25 mouse cellular contexts compared by ENCODE assay signal in the genomic region with DNA sequence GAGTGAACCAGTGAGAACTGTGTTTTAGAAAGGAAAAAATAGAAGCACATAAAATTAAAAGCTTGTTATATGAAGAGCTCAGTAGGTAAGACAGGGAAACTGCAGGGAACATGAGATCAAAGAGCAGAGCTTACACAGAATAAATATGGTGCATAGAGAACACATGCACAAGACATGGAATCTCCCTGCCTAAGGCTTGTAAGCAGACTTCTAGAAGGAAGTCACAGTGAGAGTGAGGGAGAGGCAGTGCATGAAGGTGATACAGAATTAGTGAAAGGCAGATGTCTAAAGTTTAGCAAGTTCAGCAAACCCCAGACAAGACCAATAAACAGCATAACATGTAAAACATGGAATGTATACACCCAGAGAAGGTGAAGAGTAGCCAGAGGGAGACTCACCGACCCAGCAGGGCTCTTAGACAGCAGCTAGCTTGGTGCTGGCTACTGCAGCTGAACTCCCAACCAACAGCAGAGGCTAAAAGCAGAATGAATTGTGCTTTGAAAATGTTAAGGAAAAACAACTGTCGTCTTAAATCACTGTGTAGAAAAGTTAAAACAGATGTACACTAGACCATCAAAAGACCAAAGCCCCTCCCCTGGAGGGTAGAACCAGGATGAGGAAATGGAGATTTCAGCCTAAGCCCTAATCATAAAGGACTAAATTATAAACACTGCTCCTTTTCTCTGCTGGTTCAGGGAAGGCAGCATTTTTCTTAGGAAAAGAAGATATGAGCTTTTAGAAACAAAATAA. TPM values are rescaled to one million over a fixed set of nuclear protein-coding genes. Genes with fewer than 3 reads are reported as not detected.
DNase-seq lines count a peak whose midpoint lies in the region; ATAC-seq and TF ChIP-seq lines count a peak whose summit lies in the region.
"Had no signal": no experiment of that assay in that cellular context is flagged by ENCODE, and none has a peak within 500 bp of the region (broad histone marks: within the 10 kb centered on the region; RNA-seq: fewer than 3 reads in every experiment).

No protein-coding gene starts in this region.

- no peak overlapping the region for H3K4me3 ChIP-seq in embryonic facial prominence, embryonic 15.5 days (replicated peaks)
- no peak overlapping the region for H3K4me3 ChIP-seq in limb, embryonic 14.5 days (replicated peaks; ENCODE audit: low read length)
- H3K4me3 ChIP-seq: erythroblast, embryonic 14.5 days; forebrain, embryonic 13.5 days; gastrocnemius, adult 2 months; hindbrain, embryonic 15.5 days; intestine, embryonic 15.5 days; liver, embryonic 15.5 days; lung, embryonic 15.5 days; midbrain, embryonic 15.5 days; myocyte; neural tube, embryonic 13.5 days had no signal

- peak; percentile 19 for DNase-seq in embryo, embryonic 10 days (ENCODE audit: low spot score)
- DNase-seq in embryo, embryonic 9.5 days (ENCODE audit: extremely low spot score): no peak
- peak; percentile 57 for DNase-seq in embryo, embryonic 11 days
- peak; percentile 31 for DNase-seq in limb, embryonic 14.5 days (ENCODE audit: low spot score)
- DNase-seq in testis, postnatal 14 days (ENCODE audit: low spot score): no peak
- DNase-seq in cerebellum, adult 9-11 months: no peak
- DNase-seq: adrenal gland, postnatal 36 days; cerebellum, adult 9-10 months; gastrocnemius, adult 2 months; liver; lung, postnatal 36 days; thymus, postnatal 4 days had no signal

- no peaks in the 10 kb centered on the region for H3K27me3 ChIP-seq in embryonic facial prominence, embryonic 15.5 days
- H3K27me3 ChIP-seq in limb, embryonic 14.5 days (ENCODE audit: control insufficient read depth, insufficient read depth, low read length): no peaks in the 10 kb centered on the region
- H3K27me3 ChIP-seq: forebrain, embryonic 13.5 days; hindbrain, embryonic 15.5 days; intestine, embryonic 15.5 days; liver, embryonic 15.5 days; lung, embryonic 15.5 days; midbrain, embryonic 15.5 days; neural tube, embryonic 13.5 days; Patski had no signal

- 29% methylated on average over 2 of the region's 2 CpGs for WGBS in embryonic facial prominence, embryonic 15.5 days
- WGBS in limb, embryonic 14.5 days: 9% methylated on average over 2 of the region's 2 CpGs

- peaks cover 7% of the 10 kb centered on the region for H3K4me1 ChIP-seq in embryonic facial prominence, embryonic 15.5 days
- peaks cover 8% of the 10 kb centered on the region; the same call in 1 of the 2 replicates for H3K4me1 ChIP-seq in limb, embryonic 14.5 days (ENCODE audit: control insufficient read depth, insufficient read depth, low read length)
- H3K4me1 ChIP-seq: forebrain, embryonic 13.5 days; hindbrain, embryonic 15.5 days; intestine, embryonic 15.5 days; liver, embryonic 15.5 days; lung, embryonic 15.5 days; midbrain, embryonic 15.5 days; neural tube, embryonic 13.5 days had no signal

- peak overlapping the region; percentile 35; the same call in 1 of the 2 replicates for H3K27ac ChIP-seq in embryonic facial prominence, embryonic 15.5 days (replicated peaks)
- H3K27ac ChIP-seq in limb, embryonic 14.5 days (replicated peaks; ENCODE audit: low read depth, low read length): 0 out of 2 replicates have a peak overlapping the region, but pooled peaks have one; percentile 45
- H3K27ac ChIP-seq: forebrain, embryonic 13.5 days; gastrocnemius, adult 2 months; hindbrain, embryonic 15.5 days; intestine, embryonic 15.5 days; liver, embryonic 15.5 days; lung, embryonic 15.5 days; midbrain, embryonic 15.5 days; neural tube, embryonic 13.5 days had no signal

- ATAC-seq in embryonic facial prominence, embryonic 15.5 days (ENCODE audit: insufficient number of reproducible peaks, low FRiP score, low TSS enrichment, low read depth): no peak
- ATAC-seq in limb, embryonic 14.5 days (ENCODE audit: low FRiP score, low read depth): no peak
- no peak for ATAC-seq in inflammation-experienced regulatory T-cells, adult 6 months
- ATAC-seq: forebrain, embryonic 13.5 days; intestine, embryonic 15.5 days; midbrain, embryonic 15.5 days; Patski had no signal

- H3K36me3 ChIP-seq in embryonic facial prominence, embryonic 15.5 days: 0 out of 2 replicates have a peak, but pooled peaks cover 7% of the 10 kb centered on the region
- no peaks in the 10 kb centered on the region for H3K36me3 ChIP-seq in limb, embryonic 14.5 days (ENCODE audit: control insufficient read depth, insufficient read depth, low read length)
- H3K36me3 ChIP-seq: intestine, embryonic 15.5 days; lung, embryonic 15.5 days had no signal

- H3K4me2 ChIP-seq in embryonic facial prominence, embryonic 15.5 days (replicated peaks): no peak overlapping the region
- no peak overlapping the region for H3K4me2 ChIP-seq in limb, embryonic 14.5 days (replicated peaks; ENCODE audit: low read depth, low read length, severe bottlenecking)
- H3K4me2 ChIP-seq: forebrain, embryonic 13.5 days; hindbrain, embryonic 15.5 days; intestine, embryonic 15.5 days; liver, embryonic 15.5 days; lung, embryonic 15.5 days; midbrain, embryonic 15.5 days; neural tube, embryonic 13.5 days had no signal

- no peaks in the 10 kb centered on the region for H3K9me3 ChIP-seq in embryonic facial prominence, embryonic 15.5 days (replicated peaks)
- H3K9me3 ChIP-seq in limb, embryonic 14.5 days (ENCODE audit: control insufficient read depth, low read length): no peaks in the 10 kb centered on the region
- H3K9me3 ChIP-seq: forebrain, embryonic 13.5 days; hindbrain, embryonic 15.5 days; intestine, embryonic 15.5 days; liver, embryonic 15.5 days; lung, embryonic 15.5 days; midbrain, embryonic 15.5 days; neural tube, embryonic 13.5 days had no signal

- H3K9ac ChIP-seq in embryonic facial prominence, embryonic 15.5 days: no peak overlapping the region
- H3K9ac ChIP-seq in limb, embryonic 14.5 days (ENCODE audit: low read depth, low read length, severe bottlenecking): no peak overlapping the region
- H3K9ac ChIP-seq: forebrain, embryonic 13.5 days; hindbrain, embryonic 15.5 days; intestine, embryonic 15.5 days; liver, embryonic 15.5 days; lung, embryonic 15.5 days; midbrain, embryonic 15.5 days; neural tube, embryonic 13.5 days had no signal

- no peak for TF ChIP-seq POLR2A in limb, embryonic 14.5 days (IDR thresholded peaks at IDR 0.05; ENCODE audit: borderline replicate concordance, extremely low read depth, insufficient read depth, insufficient read length)

RNA-seq across cellular contexts. Expression of a gene that starts 13.2 kb away (rescaled TPM):
- 43.4 and 47.8 TPM in 2 replicates for polyA plus RNA-seq in embryonic facial prominence, embryonic 15.5 days (2015; fragmentation: Nextera tagmentation; extraction: Ambion mirVana)
- 17.7 and 18.0 TPM in 2 replicates for polyA plus RNA-seq in limb, embryonic 14.5 days (2012; rRNA removed)
- polyA plus RNA-seq in limb, embryonic 14.5 days (2014; fragmentation: Nextera tagmentation; extraction: Ambion mirVana): 41.8 and 43.0 TPM in 2 replicates
- polyA plus RNA-seq in inflammation-experienced regulatory T-cells, adult 6 months (2017; shearing (Covaris generic)): 10 to 100 TPM; 22.9 to 44.6 (median 23.7) TPM

RNA-seq across cellular contexts. Expression of a gene that starts 19.7 kb away (rescaled TPM):
- not detected in 2 replicates for polyA plus RNA-seq in embryonic facial prominence, embryonic 15.5 days (2015; fragmentation: Nextera tagmentation; extraction: Ambion mirVana)
- not detected in 2 replicates for polyA plus RNA-seq in limb, embryonic 14.5 days (2012; rRNA removed)
- not detected in 2 replicates for polyA plus RNA-seq in limb, embryonic 14.5 days (2014; fragmentation: Nextera tagmentation; extraction: Ambion mirVana)
- polyA plus RNA-seq in inflammation-experienced regulatory T-cells, adult 6 months (2017; shearing (Covaris generic)): not detected
- polyA plus RNA-seq: erythroblast, embryonic 14.5 days; liver, embryonic 15.5 days; lung, embryonic 15.5 days; myocyte; Patski; spleen, adult 2 months had no signal

Comparison
In these comparisons a context has a peak if more than half of its experiments do, and no peak if none do; other contexts are left out.
1. DNase-seq: peak in embryo, embryonic 10 days (single experiment), embryo, embryonic 11 days (single experiment) and limb, embryonic 14.5 days (single experiment); none in embryo, embryonic 9.5 days (single experiment), testis, postnatal 14 days (single experiment) and cerebellum, adult 9-11 months (single experiment).